Mouse (Mus musculus) colon, adult 2 months (tissue): ENCODE results near the gene Dusp11. TPM values are rescaled to one million over a fixed set of nuclear protein-coding genes. Genes with fewer than 3 reads are reported as not detected.

Experiments used
- polyA plus RNA-seq: library from polyadenylated mRNA; depleted of rRNA; stranded (reverse); fragments of >200 nt; gene quantifications from 2 replicates; pipeline ENCODE4 v1.2.3, GENCODE M21; 2012; rRNA removed

Dusp11 gene
- 35.3 and 39.8 TPM in 2 replicates for polyA plus RNA-seq

GRCm38 (mm10) chr6:85961101-85962091, at the start of gene Dusp11:
TSS of gene Dusp11 (minus strand) at chr6:85961667.

GRCm38 (mm10) chr6:85915539-85916513, 45.6 kb downstream of the Dusp11 start, which contains the start of gene Nat8f1:
TSS of gene Nat8f1 (minus strand) at chr6:85915687.

GRCm38 (mm10) chr6:85911587-85911986, 49.9 kb downstream of the Dusp11 start, which contains the start of gene Tprkb:
TSS of gene Tprkb (plus strand) at chr6:85911865.

DNA sequence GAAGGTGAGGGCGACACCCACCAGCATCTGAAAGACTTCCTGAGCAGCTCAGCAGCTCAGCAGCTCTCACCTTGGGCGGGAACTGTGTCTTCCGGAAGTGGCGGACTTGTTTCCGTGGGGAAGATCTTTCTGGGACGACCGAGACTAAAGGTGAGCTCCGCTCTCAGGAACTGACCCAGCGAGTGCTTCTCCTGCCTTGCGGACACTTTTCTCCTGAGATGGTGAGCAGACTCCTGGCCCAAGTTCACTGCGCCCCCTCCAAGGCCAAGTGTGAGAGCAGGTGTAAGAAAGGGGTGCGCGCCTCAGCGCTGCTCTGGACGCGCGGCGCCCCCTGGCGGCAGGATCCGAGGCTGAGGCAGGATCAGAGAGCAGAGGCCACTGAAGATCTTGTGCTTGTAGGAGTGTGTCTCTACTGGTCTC, 56.8 kb downstream of the Dusp11 start, which contains the start of gene Nat8f4:
Nat8f4 (minus strand) TSS at position 243 of the 420 bp plus-strand sequence.

Other genes starting within 250 kb of the Dusp11 start
- 0.66 and 1.1 TPM in 2 replicates for gene Nat8f7, start 248.5 kb downstream of the Dusp11 start, polyA plus RNA-seq
- 0.91 and 1.1 TPM in 2 replicates for gene Nat8f3, start 195.9 kb downstream of the Dusp11 start, polyA plus RNA-seq
- 0.29 and 0.39 TPM in 2 replicates for gene Nat8f6, start 140.7 kb downstream of the Dusp11 start, polyA plus RNA-seq
- 0.20 and 0.23 TPM in 2 replicates for gene Nat8f5, start 140.7 kb downstream of the Dusp11 start, polyA plus RNA-seq
- 0.27 and 0.46 TPM in 2 replicates for gene Nat8, start 129.6 kb downstream of the Dusp11 start, polyA plus RNA-seq
- gene Nat8f2, start 92.5 kb downstream of the Dusp11 start, polyA plus RNA-seq: 0.06 and 0.13 TPM in 2 replicates
- gene Nat8f4, start 56.8 kb downstream of the Dusp11 start, polyA plus RNA-seq: 3.9 and 5.7 TPM in 2 replicates
- 6.7 and 6.9 TPM in 2 replicates for gene Tprkb, start 49.8 kb downstream of the Dusp11 start, polyA plus RNA-seq
- gene Nat8f1, start 46.0 kb downstream of the Dusp11 start, polyA plus RNA-seq: 4.8 and 8.5 TPM in 2 replicates
- gene Figla, start 54.5 kb upstream of the Dusp11 start, polyA plus RNA-seq: not detected in 2 replicates
- gene Add2, start 67.0 kb upstream of the Dusp11 start, polyA plus RNA-seq: 0.68 and 1.3 TPM in 2 replicates
- gene Tgfa, start 233.6 kb upstream of the Dusp11 start, polyA plus RNA-seq: 16.9 and 22.8 TPM in 2 replicates